Mouse (Mus musculus): ENCODE measurements around the gene Krt72.
A peak's percentile ranks its signal among the peaks of the same experiment; 100 is the strongest.

Krt72 gene

GRCm38 (mm10) chr15:101786360-101786759 lies at the start of gene Krt72:
Gene Krt72 (minus strand): TSS chr15:101786460.
- no peak for DNase-seq (ENCODE audit: low spot score in 2 of 2)

GRCm38 (mm10) chr15:101834784-101835328 lies 48.6 kb upstream of the Krt72 start:
- no peak for DNase-seq (ENCODE audit: low spot score in 2 of 2)

GRCm38 (mm10) chr15:101833131-101833530 lies 46.9 kb upstream of the Krt72 start:
- no peak for DNase-seq (ENCODE audit: low spot score in 2 of 2)

GRCm38 (mm10) chr15:101829441-101829840 lies 43.2 kb upstream of the Krt72 start:
- DNase-seq (ENCODE audit: low spot score in 2 of 2): no peak

GRCm38 (mm10) chr15:101821786-101822185 lies 35.5 kb upstream of the Krt72 start:
- no peak for DNase-seq (ENCODE audit: low spot score in 2 of 2)

- DNase-seq (ENCODE audit: low spot score in 2 of 2): no peak
Observed at GRCm38 (mm10) chr15:101817875-101818274, 31.6 kb upstream of the Krt72 start, which contains the start of gene Krt2. Gene Krt2 (minus strand): TSS chr15:101818169.

- peak; percentile 57 to 73 for DNase-seq (ENCODE audit: low spot score in 2 of 2)
Observed at GRCm38 (mm10) chr15:101803052-101803822, 17.0 kb upstream of the Krt72 start.

GRCm38 (mm10) chr15:101802296-101802835 lies 16.1 kb upstream of the Krt72 start, which contains the start of gene Krt73:
Gene Krt73 (minus strand): TSS chr15:101802346.
- DNase-seq (ENCODE audit: low spot score in 2 of 2): no peak

- DNase-seq (ENCODE audit: low spot score in 2 of 2): no peak
Observed at GRCm38 (mm10) chr15:101790867-101791266, 4.6 kb upstream of the Krt72 start.

GRCm38 (mm10) chr15:101773420-101773819 lies 12.8 kb downstream of the Krt72 start:
- DNase-seq (ENCODE audit: low spot score in 2 of 2): no peak

- DNase-seq (ENCODE audit: low spot score in 2 of 2): peak; percentile 88 to 93
Observed at GRCm38 (mm10) chr15:101772711-101773081, 13.6 kb downstream of the Krt72 start.

- DNase-seq (ENCODE audit: low spot score in 2 of 2): peak in 1 of 2 experiments; percentile 33
Observed at GRCm38 (mm10) chr15:101772080-101772710, 14.1 kb downstream of the Krt72 start.

- DNase-seq (ENCODE audit: low spot score in 2 of 2): no peak
Observed at GRCm38 (mm10) chr15:101770226-101770625, 16.0 kb downstream of the Krt72 start.

GRCm38 (mm10) chr15:101742711-101743110 lies 43.5 kb downstream of the Krt72 start, which contains the start of gene Krt71:
Gene Krt71 (minus strand): TSS chr15:101743109.
- DNase-seq (ENCODE audit: low spot score in 2 of 2): no peak

GRCm38 (mm10) chr15:101737786-101738185 lies 48.5 kb downstream of the Krt72 start:
- peak in 1 of 2 experiments; percentile 24 for DNase-seq (ENCODE audit: low spot score in 2 of 2)

GRCm38 (mm10) chr15:101730653-101731052 lies 55.6 kb downstream of the Krt72 start:
- DNase-seq (ENCODE audit: low spot score in 2 of 2): no peak
